Mouse (Mus musculus) layer of hippocampus, adult 18-20 months (tissue): Measurements from ENCODE around the gene Clic3. TPM values are rescaled to one million over a fixed set of nuclear protein-coding genes. Genes with fewer than 3 reads are reported as not detected.

Experiments
- DNase-seq, 2 experiments: peaks; one replicate each; pipeline ENCODE4 v3.0.0; 2022; ENCODE audit warnings: low spot score in 2 of 2
- total RNA-seq, 2 experiments: library from RNA; stranded (reverse); gene quantifications; 2 replicates each; pipeline ENCODE4 v1.2.3; 2021

The Clic3 gene
- total RNA-seq, 2 experiments from 2014 or later: 0.66 to 1.0 TPM

DNA sequence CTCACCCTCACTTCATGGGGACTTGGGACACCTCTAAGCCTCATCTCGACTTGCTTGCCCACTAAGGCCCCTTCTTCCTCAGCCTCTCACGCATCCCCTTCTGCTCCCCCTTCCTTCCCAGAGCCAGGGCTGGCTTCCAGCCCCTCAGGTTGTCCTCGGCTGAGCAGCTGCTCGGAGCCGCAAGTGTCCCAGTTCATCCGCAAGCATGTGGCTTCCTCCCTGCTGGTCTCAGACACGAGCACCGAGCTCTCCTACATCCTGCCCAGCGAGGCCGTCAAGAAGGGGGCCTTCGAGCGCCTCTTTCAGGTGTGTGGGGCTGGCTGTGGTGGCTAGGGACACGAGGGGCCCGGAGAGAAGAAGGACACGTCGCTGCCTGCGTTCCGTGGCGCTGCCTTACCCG lies 15.6 kb upstream of the Clic3 start:
- no peak for DNase-seq

DNA sequence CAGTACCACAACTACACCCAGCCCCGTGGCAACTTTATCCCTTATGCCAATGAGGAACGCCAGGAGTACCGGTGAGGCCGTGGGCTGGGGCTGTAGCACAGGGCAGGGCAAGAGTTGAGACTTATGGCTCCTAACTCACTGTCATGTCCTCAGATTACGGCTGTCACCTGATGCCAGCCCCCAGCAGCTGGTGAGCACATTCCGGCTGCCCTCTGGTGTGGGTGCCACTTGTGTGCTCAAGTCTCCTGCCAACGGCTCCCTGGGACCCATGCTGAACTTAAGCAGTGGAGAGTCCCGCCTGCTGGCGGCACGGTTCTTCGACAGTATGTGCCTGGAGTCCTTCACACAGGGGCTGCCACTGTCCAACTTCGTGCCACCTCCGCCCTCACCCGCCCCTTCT lies 14.0 kb upstream of the Clic3 start:
- DNase-seq: no peak

DNA sequence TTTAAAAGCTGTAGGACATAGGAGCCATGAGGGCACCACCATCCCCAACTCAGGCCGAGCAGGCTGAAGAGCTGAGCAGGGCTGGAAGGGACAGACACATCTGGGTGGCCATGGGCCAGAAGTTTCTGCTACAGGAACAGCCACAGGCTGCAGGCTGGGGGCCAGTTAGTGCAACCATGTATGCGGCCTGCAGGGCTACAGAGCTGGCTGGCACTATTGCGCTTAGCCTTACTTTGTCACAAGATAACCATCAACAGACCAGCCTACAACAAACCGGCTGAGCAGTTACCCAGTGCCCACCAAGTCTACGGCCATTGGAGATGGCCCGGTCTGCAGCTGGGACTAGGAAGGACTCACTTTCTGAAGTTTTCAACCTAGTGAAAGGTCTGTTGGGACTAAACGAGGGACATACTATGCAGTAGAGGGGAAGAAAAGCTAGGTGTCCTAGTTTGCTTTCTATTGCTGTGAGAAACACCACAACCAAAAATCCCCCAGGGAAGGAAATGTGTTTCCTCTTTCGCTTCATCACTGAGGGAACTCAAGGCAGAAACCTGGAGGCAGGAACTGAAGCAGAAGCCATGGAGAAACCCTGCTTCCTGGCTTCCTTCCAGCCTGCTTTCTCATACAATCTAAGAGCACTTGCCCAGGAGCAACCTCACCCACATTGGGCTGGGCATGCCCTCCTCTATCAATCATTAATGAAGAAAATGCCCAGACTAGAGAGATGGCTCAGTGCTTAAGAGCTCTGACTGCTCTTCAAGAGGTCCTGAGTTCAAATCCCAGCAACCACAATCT lies 5.6 kb upstream of the Clic3 start:
- no peak for DNase-seq

DNA sequence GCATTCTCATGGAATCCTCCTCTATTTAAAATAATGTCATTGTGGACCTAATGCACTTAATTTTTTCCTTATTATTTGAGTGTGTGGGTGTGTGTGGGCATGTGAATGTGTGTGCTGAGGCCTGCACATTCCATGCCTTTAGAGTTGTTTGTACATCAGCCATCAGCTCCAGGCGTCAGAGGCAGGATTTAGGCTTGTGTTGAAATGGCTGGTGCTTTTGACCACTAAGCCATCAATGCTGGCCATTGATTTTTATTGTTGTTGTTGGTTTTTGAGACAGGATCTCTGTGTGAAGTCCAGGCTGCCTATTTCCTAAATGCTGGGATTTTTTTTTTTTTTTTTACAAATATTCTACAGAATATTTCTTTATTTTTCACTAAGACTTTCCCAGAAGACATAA lies 3.7 kb upstream of the Clic3 start:
- no peak for DNase-seq

DNA sequence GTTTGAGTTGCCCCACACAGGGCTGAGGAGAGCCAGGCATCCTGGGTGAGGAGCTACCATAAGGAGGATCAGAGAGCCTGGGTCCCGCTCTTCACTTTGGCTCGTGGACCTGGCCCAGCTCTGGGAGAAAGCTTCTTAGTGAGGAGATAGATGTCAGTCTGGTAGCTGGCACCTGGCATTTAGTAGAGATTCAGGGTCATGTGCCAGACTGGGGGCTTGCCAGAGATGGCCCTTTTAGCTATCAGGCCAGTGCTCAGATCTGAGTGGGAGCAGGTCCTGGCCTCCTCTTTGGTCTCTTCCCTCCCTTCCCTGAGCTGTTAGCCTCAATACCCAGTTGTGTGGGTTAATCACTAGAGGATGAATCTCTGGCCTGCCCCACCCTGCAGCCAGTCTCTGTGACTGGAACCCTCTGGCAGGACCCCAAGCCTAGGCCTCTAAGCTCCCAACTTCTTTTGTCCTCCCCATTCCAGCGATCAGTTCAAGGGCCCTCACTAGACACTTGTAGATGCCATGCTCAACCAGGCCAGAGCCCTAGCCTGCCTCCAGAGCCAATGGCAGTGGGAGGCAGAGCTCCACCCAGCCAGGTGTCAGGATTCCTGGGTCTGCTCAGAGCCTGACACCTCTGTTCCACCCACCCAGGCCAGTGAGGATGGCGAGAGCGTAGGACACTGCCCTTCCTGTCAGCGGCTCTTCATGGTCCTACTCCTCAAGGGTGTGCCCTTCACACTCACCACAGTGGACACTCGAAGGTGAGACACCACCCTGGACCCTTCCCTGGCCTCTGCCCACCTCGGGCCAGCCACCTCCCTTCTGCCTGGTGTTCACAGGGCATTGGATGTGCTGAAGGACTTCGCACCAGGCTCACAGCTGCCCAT lies 621 bp downstream of the Clic3 start:
- no peak for DNase-seq

DNA sequence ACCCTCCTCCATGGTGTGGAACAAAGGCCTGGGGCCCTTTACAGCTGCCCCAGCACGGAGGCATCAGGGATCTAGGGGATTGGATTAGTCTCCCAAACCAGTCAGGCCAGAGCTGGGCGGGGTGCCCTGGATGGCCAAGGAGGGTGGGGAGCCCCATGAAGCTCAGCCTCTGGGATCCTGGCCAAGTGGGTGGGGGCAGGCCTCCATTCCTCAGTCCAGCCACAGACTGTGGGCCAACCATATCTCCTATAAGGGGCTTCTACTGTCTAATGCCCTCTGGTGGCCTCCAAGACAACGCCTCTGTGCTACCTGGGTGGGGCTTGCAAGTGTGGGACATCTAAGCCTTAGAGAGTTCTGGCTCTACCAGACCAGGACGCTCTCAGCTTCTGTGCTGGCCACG lies 2.3 kb downstream of the Clic3 start:
- DNase-seq: no peak

DNA sequence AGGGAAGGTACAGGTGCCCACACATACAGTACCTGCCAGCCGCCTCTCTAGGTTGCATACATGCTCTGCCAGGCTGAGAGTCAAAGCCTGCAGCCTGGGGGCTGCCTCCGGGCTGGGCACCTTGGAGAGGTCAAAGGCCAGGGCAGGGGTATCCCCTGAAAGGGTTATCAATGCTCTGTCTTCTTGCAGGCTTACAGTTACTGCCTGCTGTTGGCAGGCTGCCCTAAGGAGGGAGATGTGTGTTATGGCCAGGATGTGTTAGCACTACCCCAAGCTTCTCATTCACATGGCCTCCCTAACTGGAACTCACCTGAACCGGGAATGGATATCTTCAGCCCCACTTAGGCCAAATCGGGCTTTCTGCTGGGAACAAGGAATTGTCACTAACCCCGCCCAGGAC lies 3.5 kb downstream of the Clic3 start:
- DNase-seq: no peak

DNA sequence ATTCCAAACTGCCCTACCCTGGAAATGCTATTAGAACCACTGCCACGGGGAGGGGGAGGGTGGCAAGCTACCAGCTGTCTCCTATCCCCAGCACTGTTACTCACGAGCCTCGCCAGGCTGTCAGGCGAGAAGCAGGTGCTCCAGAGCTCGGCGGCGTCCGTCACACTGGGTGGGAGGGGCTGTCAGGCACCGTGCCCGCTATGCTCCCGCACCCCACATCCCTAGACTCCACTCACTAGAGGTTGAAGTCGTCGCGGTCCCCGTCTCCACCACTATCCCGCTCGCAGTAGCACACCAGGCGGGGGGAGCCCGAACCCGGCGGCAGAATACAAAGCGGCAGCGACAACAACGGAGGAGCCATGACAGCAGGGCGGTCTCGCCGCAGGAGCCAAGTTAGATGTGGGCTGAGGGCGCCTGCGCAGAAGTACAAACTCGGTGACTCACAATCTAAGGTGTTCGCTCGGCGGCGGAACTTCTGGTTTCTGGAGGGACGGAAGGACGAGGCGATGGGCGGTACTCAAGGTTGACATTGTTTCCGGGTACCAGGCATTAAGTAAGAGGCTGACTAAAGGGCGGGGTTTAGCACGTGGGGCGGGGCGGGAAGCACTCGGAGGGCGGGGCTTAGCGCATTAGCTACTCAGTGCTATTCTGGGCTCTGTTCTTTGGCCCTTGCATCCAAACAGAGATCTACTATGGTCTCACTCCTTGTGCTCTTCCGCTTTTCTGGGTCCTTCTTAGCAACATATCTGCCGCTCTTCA lies 4.1 kb downstream of the Clic3 start, which contains the start of gene Paxx:
Gene Paxx, minus strand, starts transcription at position 544 of the 759 bp plus-strand sequence.
- DNase-seq: peak; percentile 89 to 95

DNA sequence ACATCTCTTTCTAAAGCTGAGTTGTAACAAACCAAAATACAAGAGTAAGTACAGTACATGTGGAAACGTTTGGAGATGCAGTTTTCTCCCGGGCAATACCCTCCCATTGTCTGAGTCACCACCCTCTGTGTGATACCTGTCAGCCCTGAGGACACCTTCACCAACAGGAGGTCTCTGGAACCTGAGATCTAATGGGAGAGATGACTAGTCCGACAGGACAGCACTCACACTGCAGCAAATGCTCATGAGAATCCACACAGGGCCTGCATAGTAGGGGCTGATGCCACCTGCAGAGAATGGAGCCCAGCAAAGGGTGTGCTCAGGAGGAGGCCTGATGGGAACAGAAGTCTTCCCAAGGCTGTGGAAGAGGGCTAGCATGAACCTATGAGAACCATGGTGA lies 4.8 kb downstream of the Clic3 start:
- no peak for DNase-seq

DNA sequence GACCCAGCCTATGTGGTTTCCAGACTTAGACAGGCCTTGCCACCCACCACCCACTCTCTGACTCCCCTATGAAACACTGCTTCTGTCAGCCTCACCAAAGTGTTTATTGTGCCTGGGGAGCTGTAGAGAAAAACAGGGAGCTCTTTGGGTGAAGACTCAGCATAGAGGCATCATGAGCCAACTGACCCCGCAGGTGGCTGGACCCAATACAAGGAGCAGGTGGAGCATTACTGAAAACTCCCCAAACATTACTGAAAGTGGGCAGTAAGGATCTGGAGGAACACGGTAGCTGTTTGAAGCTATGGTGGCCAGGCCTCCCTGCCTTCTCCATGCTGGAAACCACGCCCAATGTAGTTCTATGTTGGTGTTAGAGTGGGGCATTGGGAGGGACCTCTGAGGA lies 7.0 kb downstream of the Clic3 start:
- DNase-seq: no peak

DNA sequence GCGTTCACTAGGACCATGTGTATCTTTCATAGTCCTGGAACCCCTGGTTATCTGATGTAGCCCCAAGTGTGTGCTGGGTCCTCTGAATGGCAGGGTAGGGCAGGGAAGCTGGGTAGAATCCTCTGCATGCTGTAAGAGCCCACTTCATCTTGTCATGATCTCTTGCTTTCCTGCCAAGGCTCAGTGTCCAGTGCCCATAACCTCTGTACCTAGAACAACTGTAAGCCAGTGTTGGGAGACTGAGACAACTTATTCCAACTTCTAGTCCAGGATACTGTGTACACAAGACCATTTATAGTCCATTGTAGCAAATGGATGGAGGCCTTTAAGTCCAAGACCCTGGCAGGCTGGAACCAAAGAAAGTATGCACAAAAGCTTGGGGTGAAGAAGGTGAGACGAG lies 8.6 kb downstream of the Clic3 start:
- DNase-seq: no peak

DNA sequence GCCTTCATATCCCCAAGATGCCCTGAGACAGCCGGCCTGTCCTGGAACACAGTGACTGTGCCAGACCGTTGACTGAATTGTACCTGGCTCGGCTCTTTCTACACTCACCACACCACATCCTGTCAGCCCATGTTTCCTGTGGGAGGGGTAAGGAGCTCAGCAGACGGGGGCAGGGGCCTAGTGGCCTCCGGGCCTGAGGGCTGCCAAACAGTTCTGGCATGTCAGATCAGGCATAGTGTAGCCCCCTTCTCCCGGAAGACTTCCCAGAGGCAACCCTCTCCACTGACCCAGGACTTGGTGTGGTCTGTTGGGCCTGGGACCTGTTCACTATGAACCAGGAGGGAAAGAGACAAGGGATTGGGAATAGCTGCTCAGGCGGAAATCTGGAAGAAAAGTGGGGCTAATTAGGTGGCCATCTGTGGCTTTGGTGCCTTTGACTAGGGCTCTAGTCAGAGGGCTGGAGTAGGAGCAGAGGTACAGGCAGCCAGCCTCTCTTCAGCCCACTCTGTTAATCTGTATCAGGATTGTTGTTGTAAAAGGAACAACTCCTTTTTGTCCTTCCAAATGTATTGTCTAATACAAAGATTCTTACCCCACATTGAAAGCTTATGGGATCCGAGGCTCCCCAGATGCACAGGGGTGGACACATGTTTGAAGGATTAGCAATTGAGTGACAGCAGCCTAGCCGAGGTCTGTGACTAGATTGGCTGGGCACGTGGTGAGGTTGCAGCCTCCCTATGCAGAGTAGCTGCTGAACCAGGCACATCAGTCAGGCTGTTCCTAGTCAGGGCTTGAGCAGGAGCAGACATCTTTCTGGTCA lies 9.4 kb downstream of the Clic3 start:
- DNase-seq: no peak

DNA sequence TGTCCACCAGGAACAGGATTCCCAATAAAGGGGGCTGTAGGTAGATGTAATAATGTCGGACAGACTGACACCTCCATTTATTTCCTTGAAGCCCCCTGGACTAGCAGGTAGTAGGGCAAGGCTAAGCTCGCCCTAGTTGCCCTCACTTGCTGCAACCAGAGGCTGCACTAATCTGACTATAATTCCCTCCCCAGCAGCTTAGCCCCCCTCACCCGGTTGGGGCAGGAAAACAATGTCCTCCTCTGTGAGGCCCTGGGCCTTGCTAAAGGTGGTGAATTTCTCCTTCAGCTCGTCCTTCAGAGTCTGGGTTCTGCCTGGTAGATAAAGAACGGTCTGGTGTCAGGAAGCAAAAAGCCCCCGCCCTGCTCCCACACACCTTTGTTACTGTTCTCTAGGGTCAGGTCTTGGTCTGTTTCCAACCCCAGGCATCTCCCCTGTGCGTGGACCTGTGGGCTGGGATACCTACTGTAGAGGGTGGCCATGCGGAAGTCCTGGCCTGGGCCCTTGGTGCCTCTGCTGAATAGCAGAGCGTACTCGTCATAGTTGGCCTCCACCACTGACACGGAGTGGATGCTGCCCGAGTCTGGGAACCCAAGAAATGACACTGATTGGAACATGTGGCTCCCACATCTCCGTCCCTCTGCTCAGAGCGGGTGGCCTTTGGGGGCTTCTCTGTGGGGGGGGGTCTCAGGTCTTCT lies 11.1 kb downstream of the Clic3 start:
- DNase-seq: no peak

DNA sequence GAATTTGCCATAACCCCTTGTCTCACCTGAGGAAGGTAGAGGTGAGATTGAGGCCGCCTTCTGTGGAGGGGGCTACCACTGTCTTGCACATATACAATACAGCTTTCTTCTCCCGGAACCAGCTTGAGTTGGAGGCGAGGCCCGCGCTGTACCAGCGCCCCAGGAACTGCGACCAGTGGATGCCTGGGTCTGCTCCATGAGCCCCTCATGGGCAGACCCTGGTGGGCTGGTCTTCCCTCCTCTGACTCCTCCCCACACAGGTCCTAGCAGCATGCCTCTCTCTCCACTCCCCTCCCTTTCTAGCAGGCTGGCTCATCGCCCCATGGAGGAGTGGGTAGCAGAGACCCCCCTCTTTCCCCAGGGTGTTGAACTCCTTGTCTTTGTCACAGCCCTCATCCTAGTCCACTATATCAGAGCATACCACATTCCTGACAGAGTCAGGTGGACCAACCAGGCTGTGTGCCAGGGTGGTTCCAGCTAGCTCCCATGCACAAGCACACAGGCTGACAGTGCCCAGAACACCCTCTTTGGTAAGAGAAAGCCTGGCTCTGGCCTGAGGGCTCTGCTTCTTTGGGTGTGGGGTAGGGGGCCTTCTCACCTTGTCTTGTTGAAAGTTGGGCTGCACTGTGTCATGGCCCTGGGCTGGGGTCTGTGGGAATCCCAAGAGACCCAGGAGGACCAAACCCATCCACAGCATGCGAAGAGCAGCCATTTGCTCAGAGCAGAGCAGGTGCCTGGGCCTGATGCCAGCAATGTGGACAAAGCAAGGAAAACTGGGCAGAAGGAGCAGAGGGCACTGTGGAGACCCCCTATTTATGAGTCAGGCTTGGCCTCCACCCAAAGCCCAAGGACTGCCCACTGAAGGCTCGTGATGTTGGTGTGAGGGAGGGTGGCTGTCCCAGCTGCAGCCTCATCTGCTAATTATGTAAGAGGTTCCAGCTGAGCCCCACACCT lies 12.6 kb downstream of the Clic3 start:
- peak; percentile 33 to 69 for DNase-seq

DNA sequence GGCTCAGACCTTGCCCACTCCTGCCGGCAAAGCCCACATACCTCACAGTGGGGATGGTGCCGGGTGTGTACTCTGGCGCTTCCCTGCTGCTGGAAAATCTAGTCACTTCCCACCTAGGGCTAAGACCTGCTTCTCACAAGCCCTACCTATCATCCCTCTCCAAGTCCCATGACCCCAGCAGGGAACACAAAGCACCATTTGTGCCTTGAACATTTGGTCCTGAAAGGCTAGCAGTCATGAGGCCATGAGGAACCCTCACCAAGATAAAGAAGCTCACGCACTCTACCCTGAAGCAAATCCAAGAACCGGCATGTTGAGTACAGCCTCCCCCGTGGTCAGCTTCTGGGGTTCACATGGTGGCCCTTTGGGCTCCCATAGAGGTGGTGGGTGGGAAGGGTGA lies 13.3 kb downstream of the Clic3 start, which contains the start of gene Ptgds:
Gene Ptgds, minus strand, starts transcription at position 78 of the 400 bp plus-strand sequence.
- no peak for DNase-seq

DNA sequence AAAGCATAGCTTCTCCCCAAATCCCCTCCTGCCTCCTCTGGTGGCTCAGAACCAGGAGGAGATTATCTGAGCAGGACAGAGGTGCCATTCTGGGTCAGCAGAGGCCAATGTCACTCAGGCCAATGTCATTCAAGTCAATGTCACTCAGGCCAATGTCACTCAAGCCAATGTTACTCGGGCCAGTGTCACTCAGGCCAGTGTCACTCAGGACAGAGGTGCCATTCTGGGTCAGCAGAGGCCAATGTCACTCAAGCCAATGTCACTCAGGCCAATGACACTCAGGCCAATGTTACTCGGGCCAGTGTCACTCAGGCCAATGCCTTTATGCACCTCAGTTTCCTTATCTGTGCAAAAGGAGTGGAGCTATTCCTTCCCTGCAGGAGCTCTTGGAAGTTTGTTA lies 15.9 kb downstream of the Clic3 start:
- DNase-seq: no peak

DNA sequence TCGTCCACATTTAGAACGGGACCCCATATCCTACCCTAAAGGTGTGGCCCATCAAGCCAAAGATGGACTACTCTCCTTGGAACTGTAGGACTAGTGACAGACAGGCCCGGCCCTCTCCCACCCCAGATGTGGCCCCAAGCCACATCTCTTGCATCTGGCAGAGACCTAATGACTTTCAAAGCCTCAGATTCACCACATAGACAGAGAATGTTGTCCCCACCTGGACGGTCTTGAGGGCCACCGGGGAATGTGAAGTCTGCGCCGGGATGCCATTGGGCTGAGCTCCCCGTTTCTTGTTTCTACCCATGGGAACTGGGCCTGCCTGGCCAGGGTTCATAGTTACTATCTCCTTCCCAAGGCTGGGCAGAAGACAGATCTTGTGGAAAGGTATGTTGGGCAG lies 20.9 kb downstream of the Clic3 start:
- no peak for DNase-seq

DNA sequence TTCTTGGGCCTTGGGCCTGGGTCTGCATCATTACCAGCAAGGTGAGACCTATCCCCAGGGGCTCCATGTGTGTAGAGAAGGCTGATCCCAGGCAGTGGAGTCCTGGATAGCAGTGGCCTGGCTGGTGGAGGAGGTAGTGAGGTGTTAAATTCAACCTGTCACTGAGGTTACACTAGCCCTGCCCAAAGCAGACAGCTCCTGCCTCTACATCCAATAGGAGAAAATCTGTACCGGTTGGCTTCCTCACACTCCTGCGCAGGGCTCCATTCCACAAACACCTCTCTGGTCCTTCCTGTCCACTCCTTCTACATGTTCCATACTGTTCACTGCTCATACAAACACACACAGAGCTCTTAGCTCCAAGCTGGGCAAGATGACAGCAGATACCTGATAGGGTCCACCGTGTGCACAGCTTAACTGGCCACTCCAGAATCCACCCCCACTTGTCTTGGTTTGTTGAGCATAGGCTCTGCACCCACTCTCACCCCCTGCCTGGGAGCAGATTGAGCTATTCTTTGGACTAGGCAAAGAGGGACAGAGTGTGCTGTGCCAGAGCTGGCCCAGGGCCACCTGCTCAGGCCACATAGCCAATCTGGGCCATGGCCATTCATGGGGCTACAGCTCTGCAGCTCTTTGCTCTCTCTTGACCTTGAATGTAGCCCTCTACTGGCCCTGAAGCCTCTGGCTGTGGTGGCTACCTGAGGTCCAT lies 21.5 kb downstream of the Clic3 start:
- peak in 1 of 2 experiments; percentile 84 for DNase-seq
